Mouse (Mus musculus) neural tube, embryonic 13.5 days (tissue): ENCODE measurements at regions not wholly inside any gene's neighbourhood (a gene's known extent, or its start where the extent isn't known, plus 50 kb on each side); places are given as distances from the start of the nearest gene placed in this dataset.

Source experiments
- ATAC-seq: fragments of 200-750 bp; cut with Nextera tagmentation; 2 replicates; pipeline ENCODE4 v1.8.0; 2017; ENCODE audit warnings: low read depth, mild to moderate bottlenecking, moderate TSS enrichment, moderate library complexity
- H3K27ac ChIP-seq: fragments of 300-500 bp; sonication (generic); replicated peaks from 2 replicates; pipeline ENCODE4 v1.5.1; 2015; ENCODE audit warnings: moderate library complexity, mild to moderate bottlenecking, inconsistent platforms
- H3K27me3 ChIP-seq: fragments of 300-500 bp; sonication (generic); 2 replicates; pipeline ENCODE4 v1.6.1; 2015; ENCODE audit warnings: mild to moderate bottlenecking, inconsistent platforms
- H3K36me3 ChIP-seq: fragments of 300-500 bp; sonication (generic); 2 replicates; pipeline ENCODE4 v1.6.1; 2015; ENCODE audit warnings: mild to moderate bottlenecking, inconsistent platforms
- H3K4me1 ChIP-seq: fragments of 300-500 bp; sonication (generic); replicated peaks from 2 replicates; pipeline ENCODE4 v1.6.1; 2015; ENCODE audit warnings: inconsistent platforms
- H3K4me2 ChIP-seq: fragments of 300-500 bp; sonication (generic); 2 replicates; pipeline ENCODE4 v1.6.1; 2015; ENCODE audit warnings: inconsistent platforms, mild to moderate bottlenecking, moderate library complexity
- H3K4me3 ChIP-seq: fragments of 300-500 bp; sonication (generic); 2 replicates; pipeline ENCODE4 v1.5.1; 2015; ENCODE audit warnings: mild to moderate bottlenecking, inconsistent platforms
- H3K9ac ChIP-seq: fragments of 300-500 bp; sonication (generic); 2 replicates; pipeline ENCODE4 v1.6.1; 2015; ENCODE audit warnings: moderate library complexity, mild to moderate bottlenecking, inconsistent platforms
- H3K9me3 ChIP-seq: fragments of 300-500 bp; sonication (generic); 2 replicates; pipeline ENCODE4 v1.6.1; 2016; ENCODE audit warnings: inconsistent platforms
- WGBS: fragments of 180-500 bp; shearing (Covaris S2); methylation state at CpG from one replicate; pipeline ENCODE4 v1.1.7; 2015; 5-methylcytosine and 5-hydroxymethylcytosine counted together

DNA sequence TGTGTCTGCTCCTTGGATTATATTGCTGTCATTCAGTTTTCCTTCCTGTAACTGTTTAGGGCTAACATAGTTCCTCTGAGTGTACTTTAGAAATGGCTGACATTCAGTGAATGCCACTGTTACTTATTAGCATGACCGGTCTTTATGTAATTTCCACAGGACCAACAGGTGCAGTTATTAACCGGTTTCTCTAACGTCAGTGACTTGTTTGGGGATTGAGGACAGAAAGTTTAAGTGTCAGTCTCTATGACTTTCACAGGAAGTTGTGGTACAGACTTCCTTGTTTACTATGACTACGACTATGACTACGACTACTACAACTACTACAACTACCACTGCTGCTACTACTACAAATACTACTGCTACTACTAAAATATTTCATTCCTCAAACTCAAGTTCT is 170.4 kb upstream of the Ptger4 start:
- Histone ChIP-seq H3K4me3 (no peak overlapping the region), H3K27ac (no peak overlapping the region), H3K36me3 (no peaks in the 10 kb centered on the region), H3K4me2 (no peak overlapping the region), H3K9ac (no peak overlapping the region), H3K9me3 (no peaks in the 10 kb centered on the region), H3K4me1 (no peaks in the 10 kb centered on the region), H3K27me3 (no peaks in the 10 kb centered on the region)
- 92% methylated on average over 5 of the region's 5 CpGs for WGBS
- no peak for ATAC-seq

DNA sequence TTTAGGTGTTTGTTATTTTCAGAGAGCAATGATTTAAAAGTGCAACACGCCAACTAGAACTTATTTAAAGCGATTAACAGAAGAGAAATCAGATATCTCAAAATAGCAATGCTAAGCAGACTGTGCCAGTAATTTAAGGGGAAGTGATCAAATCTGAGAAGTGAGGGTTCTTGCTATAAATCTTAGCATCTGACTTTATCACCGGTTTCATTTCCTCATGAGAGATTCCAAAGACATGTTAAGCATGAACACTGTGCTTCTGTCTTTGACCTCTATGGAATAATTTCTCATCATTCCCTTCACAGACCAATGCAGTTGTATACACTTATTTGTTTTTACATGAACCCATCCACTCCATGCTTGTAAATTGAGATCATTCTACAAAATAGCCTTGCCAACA is 172.0 kb upstream of the Ptger4 start:
- H3K27ac ChIP-seq: no peak overlapping the region
- no peak overlapping the region for H3K4me3 ChIP-seq
- H3K9me3 ChIP-seq: no peaks in the 10 kb centered on the region
- H3K27me3 ChIP-seq: no peaks in the 10 kb centered on the region
- no peak for ATAC-seq
- no peak overlapping the region for H3K9ac ChIP-seq
- no peaks in the 10 kb centered on the region for H3K4me1 ChIP-seq
- H3K4me2 ChIP-seq: no peak overlapping the region
- 85% methylated on average over 3 of the region's 3 CpGs for WGBS
- no peaks in the 10 kb centered on the region for H3K36me3 ChIP-seq

DNA sequence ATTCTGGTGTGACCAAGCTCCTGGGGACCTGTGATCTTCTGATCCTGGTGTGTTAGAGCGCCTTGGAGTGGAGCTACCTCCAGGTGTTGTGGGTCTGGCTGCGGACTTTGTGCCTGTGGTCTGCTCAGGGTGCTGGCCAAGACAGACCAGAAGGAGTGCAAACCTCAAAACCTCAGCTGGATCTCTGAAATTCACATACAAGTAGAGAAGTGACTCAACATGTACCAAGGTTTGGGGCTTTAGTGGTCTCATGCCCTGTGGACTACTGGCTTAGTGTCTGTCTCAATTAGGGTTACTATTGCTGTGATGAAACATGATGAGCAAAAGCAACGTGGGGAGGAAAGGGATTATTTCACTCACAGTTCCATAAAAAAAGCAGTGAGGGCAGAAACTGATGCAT is 182.7 kb upstream of the Ptger4 start:
- WGBS: 90% methylated on average over 3 of the region's 3 CpGs
- Histone ChIP-seq H3K9ac (no peak overlapping the region), H3K4me3 (no peak overlapping the region), H3K9me3 (no peaks in the 10 kb centered on the region), H3K27ac (no peak overlapping the region), H3K4me2 (no peak overlapping the region), H3K4me1 (no peaks in the 10 kb centered on the region), H3K27me3 (no peaks in the 10 kb centered on the region), H3K36me3 (no peaks in the 10 kb centered on the region)
- ATAC-seq: no peak

DNA sequence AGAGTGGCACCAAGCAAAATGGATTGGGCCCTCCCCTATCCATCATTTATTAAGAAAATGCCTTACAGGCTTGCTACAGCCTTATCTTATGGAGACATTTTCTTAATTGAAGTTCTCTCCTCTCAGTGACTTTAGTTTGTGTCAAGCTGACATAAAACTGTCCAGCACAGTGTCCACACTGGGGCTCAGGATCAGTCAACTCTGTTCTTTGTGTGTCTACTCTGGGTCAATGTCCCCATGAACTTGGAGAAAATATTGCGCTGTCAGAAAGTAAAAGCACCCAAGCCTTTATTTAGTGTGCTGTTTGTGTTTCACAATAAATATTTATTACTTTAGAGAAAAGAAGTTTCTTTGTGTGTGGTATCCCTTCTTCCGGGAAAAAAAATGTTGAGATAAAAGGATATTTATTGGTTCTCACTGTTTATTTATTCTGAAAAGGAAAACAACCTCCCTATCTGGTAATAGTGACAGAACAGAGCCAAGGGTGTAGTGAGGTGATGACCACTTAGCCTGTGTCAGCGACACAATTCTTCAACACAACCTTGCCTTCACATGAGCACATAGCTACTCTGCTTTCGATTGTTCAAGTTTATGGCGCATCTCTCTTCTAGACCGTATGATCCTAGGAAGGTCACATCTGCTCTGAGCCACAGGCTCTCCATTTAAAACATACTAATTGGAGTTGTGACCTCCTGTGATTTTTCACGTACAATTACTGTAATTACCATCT is 183.5 kb upstream of the Ptger4 start:
- ATAC-seq: no peak
- no peak overlapping the region for H3K4me2 ChIP-seq
- H3K4me3 ChIP-seq: no peak overlapping the region
- no peak overlapping the region for H3K27ac ChIP-seq
- H3K9me3 ChIP-seq: no peaks in the 10 kb centered on the region
- no peaks in the 10 kb centered on the region for H3K4me1 ChIP-seq
- H3K36me3 ChIP-seq: no peaks in the 10 kb centered on the region
- WGBS: 89% methylated on average over 7 of the region's 7 CpGs
- H3K9ac ChIP-seq: no peak overlapping the region
- H3K27me3 ChIP-seq: no peaks in the 10 kb centered on the region

DNA sequence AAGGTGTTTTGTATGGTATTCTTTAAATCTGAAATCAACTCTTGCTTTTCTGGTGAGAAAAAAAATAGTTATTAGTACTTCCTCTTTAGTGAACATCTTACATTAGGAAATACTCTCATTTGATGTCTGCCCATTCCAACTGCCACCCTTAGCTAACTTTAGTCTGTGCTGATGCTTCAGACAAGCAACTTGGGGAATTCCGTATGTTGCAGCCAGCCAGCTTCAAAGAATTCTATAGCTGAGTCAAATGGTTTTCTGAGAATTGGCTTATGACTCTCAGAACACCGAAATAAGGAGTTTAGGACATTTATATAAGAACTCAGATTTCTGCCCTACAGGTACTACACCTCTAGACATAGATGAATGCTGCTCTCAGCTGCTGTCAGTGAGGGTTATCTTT is 188.0 kb upstream of the Ptger4 start:
- no peak for ATAC-seq
- no peak overlapping the region for H3K4me3 ChIP-seq

DNA sequence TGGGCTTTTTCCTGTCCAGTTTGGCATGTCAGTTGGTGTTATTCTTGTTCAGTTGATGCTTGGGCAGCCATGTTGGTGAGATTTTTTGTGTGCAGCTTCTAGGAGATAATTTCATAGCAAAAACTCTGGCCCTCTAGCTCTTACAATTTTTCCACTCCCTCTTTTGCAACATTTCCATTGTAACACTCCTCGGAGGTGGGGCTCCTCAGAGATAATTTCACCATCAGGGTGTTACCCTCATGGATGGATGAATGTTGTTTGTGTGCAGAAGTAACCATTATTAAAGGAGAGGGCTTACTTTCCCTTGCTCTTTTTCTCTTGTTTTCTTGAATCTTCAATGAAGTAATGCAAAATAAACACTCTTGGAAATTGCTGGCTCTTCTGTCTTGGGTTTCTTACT is 193.0 kb upstream of the Ptger4 start:
- H3K27ac ChIP-seq: no peak overlapping the region
- H3K9ac ChIP-seq: no peak overlapping the region
- H3K9me3 ChIP-seq: no peaks in the 10 kb centered on the region
- H3K4me2 ChIP-seq: no peak overlapping the region
- no peak overlapping the region for H3K4me3 ChIP-seq
- no peaks in the 10 kb centered on the region for H3K36me3 ChIP-seq
- 88% methylated on average over 1 of the region's 1 CpGs for WGBS
- no peaks in the 10 kb centered on the region for H3K27me3 ChIP-seq
- no peaks in the 10 kb centered on the region for H3K4me1 ChIP-seq
- ATAC-seq: no peak

More for the DNA sequence above, 188.0 kb upstream of the Ptger4 start:
- H3K36me3 ChIP-seq: no peaks in the 10 kb centered on the region
- H3K27me3 ChIP-seq: no peaks in the 10 kb centered on the region
- H3K9ac ChIP-seq: no peak overlapping the region
- 89% methylated on average over 2 of the region's 2 CpGs for WGBS
- H3K9me3 ChIP-seq: no peaks in the 10 kb centered on the region
- no peak overlapping the region for H3K4me2 ChIP-seq
- H3K4me1 ChIP-seq: no peaks in the 10 kb centered on the region
- no peak overlapping the region for H3K27ac ChIP-seq

DNA sequence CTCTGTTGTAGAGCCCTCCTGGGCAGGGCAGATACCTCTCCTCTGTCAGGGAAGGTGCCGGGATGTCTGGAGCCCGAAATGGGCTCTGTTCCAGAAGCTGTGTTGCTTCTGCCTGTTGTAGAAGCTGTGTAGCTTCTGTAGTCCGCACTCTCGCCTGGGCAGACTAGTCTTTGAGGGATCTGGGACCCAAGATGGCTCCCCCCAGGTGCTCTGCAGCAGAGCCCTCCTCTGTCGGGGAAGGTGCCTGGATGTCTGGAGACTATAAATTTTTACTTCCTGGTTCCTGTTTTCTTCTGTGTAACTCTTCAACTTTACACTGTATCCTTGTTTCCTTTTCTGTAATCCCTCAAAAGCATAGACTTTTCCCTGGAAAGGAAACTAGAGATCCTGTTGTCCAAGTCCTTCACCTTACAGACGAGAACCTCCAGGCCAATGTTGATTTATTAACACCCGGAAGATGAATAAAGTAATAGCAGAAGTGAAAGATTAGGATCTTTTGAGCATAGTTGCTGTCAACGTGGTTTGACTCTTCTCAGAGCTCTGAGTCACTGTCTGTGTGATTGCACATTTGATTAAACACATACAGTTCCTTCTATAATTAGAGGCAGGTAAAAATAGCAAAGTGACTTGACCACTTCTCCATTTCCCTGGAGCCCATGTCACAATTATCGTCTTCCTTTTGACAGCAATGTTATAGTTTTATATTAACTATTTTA is 202.2 kb upstream of the Ptger4 start:
- H3K4me1 ChIP-seq: no peaks in the 10 kb centered on the region
- H3K4me3 ChIP-seq: no peak overlapping the region
- ATAC-seq: no peak
- no peak overlapping the region for H3K27ac ChIP-seq
- no peaks in the 10 kb centered on the region for H3K27me3 ChIP-seq
- no peak overlapping the region for H3K4me2 ChIP-seq
- H3K36me3 ChIP-seq: no peaks in the 10 kb centered on the region
- H3K9ac ChIP-seq: no peak overlapping the region
- H3K9me3 ChIP-seq: no peaks in the 10 kb centered on the region
- WGBS: 88% methylated on average over 9 of the region's 9 CpGs

DNA sequence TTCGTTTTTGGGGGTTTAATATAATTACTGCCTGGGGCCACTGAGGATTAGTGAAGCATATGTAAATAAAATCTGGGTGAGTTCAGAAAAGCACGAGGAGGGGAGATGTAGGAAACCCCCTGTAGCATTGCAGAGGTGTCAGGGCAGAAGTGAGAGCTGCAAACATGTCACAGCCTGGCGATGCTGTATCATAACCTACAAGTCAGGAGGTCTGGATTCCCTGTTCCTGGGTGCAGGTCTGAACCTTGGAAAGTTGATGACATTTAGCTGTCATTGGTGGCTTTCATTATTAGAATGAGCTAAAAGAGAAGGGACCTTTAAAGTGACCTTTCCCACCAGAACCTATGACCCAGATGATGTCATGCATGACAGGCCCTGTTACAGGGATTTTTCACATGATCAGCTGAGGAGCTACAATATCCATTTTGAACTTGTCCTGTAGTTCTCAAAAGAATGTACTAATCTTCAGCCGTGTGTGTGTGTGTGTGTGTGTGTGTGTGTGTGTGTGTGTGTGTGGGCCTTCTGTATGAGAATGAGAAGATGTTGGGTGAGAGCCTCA is 202.8 kb upstream of the Ptger4 start:
- Histone ChIP-seq H3K9me3 (no peaks in the 10 kb centered on the region), H3K9ac (no peak overlapping the region), H3K4me1 (no peaks in the 10 kb centered on the region)

DNA sequence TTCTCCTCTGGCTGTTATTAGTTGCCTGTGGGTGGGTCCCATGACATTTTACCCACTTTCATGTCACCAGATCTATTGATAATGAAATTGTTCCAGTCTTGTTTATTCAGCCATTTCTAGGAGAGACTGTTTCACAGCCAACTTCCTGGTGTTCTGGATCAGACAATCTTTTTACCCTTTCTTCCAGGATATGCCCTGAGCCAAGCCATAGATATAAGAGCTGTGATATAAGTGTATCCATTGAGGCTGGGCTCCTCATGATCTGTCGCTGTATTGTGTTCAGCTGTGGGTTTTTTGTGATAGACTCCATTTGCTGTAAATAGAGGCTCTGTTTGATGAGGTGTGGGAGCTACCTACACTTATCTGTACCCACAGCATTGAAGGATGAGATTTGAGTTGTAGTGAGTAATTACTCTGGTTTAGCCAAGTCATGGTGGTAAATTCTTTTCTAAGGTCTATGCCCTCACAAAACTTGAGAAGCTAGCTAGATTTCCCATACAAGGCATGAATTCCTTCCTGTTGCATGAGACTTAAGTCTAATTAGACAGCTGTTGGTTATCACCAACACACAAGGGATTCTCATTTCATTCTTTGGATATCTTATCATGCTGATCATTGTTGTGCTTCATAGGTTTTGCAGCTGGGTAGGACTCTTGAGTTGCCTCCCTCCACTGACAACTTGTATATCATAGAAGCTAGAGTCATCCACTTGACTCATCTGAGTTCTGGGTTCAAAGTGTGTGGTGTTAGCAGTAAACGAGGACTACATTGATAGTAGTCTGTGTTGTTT is 203.9 kb upstream of the Ptger4 start:
- Histone ChIP-seq H3K27ac (no peak overlapping the region), H3K4me1 (no peaks in the 10 kb centered on the region), H3K4me2 (no peak overlapping the region), H3K36me3 (no peaks in the 10 kb centered on the region), H3K9me3 (no peaks in the 10 kb centered on the region), H3K4me3 (no peak overlapping the region), H3K9ac (no peak overlapping the region), H3K27me3 (no peaks in the 10 kb centered on the region)
- no peak for ATAC-seq
- 94% methylated on average over 2 of the region's 2 CpGs for WGBS

More for the DNA sequence above, 202.8 kb upstream of the Ptger4 start:
- Histone ChIP-seq H3K27me3 (no peaks in the 10 kb centered on the region), H3K36me3 (no peaks in the 10 kb centered on the region), H3K4me2 (no peak overlapping the region), H3K4me3 (no peak overlapping the region), H3K27ac (no peak overlapping the region)
- WGBS: 71% methylated on average over 4 of the region's 4 CpGs
- ATAC-seq: no peak

DNA sequence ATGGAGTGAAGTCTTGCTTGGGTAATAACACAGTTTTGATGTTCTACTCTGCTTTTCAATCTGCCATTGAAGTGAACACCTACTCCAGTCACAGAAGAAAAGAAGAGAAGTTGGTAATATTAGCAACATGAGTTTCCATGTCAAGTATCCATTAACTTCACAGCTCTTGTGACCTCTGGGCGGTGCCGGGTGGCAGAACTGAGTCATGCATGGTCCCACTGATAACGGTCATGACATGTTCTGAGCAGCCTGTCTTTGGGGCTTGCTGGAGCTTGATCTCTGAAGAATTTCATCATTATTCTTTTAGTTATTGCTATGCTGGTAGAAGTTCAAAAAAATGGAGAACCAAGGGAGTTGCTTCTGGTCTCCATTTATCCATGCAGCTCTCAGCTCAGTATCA is 215.1 kb upstream of the Ptger4 start:
- no peaks in the 10 kb centered on the region for H3K9me3 ChIP-seq
- H3K4me1 ChIP-seq: no peaks in the 10 kb centered on the region
- H3K4me2 ChIP-seq: no peak overlapping the region
- H3K36me3 ChIP-seq: no peaks in the 10 kb centered on the region
- no peak for ATAC-seq
- no peak overlapping the region for H3K4me3 ChIP-seq
- 95% methylated on average over 3 of the region's 3 CpGs for WGBS
- H3K9ac ChIP-seq: no peak overlapping the region
- no peaks in the 10 kb centered on the region for H3K27me3 ChIP-seq
- no peak overlapping the region for H3K27ac ChIP-seq

DNA sequence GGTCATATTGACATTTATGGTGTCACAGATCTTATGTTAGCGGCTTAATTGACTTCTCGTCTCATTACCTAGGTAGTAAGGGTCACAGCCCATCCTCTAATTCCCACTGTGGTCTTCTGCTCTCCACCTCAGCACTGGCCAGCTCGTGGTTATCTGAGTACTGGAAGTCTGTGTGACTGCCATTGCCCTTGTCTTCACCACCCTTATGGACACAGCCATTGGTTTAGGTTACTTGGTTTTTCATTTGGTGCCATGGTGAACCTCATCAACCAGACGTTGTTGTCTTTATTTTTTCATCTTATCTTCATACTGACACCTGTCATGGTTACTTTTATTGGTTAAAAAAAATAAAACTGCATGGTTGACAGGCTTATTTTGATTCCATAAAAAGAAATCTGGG is 215.6 kb upstream of the Ptger4 start:
- no peak overlapping the region for H3K9ac ChIP-seq
- no peak for ATAC-seq
- WGBS: 90% methylated on average over 4 of the region's 4 CpGs

DNA sequence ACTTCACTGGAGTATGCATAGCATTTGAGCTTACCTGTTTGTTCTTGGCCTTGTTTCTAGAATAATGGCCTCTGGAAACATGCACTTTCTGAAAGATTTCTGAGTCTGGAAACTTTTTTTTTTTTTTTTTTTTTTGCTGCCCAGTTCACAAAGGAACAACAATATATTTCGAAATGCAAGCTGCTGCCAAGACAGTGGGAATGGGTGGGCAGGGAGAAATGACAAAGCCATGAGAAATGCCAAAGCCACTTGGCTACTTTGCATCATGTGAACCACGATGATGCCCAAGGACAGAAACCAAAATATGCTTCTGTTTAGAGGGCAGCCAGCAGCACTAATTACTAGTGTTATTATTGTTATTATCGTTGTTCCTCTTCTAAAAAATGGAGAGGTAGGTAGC is 218.7 kb upstream of the Ptger4 start:
- Histone ChIP-seq H3K27ac (no peak overlapping the region), H3K4me3 (no peak overlapping the region), H3K4me2 (no peak overlapping the region), H3K9me3 (no peaks in the 10 kb centered on the region), H3K27me3 (no peaks in the 10 kb centered on the region), H3K4me1 (no peaks in the 10 kb centered on the region), H3K36me3 (no peaks in the 10 kb centered on the region), H3K9ac (no peak overlapping the region)
- no peak for ATAC-seq
- WGBS: 83% methylated on average over 3 of the region's 3 CpGs

More for the DNA sequence above, 215.6 kb upstream of the Ptger4 start:
- Histone ChIP-seq H3K4me3 (no peak overlapping the region), H3K4me2 (no peak overlapping the region), H3K27ac (no peak overlapping the region), H3K36me3 (no peaks in the 10 kb centered on the region), H3K27me3 (no peaks in the 10 kb centered on the region), H3K4me1 (no peaks in the 10 kb centered on the region), H3K9me3 (no peaks in the 10 kb centered on the region)
